Mouse (Mus musculus) large intestine, adult 2 months (tissue): ENCODE results near the gene Rps9. TPM values are rescaled to one million over a fixed set of nuclear protein-coding genes. Genes with fewer than 3 reads are reported as not detected.

Experiments
- DNase-seq: peaks from one replicate; pipeline ENCODE4 v3.0.0-alpha.2; 2012; ENCODE audit warnings: low read depth, low spot score
- WGBS: fragments of 180-500 bp; shearing (Covaris S2); methylation state at CpG from one replicate; pipeline ENCODE4 v1.1.7; 2018; 5-methylcytosine and 5-hydroxymethylcytosine counted together
- polyA plus RNA-seq: library from polyadenylated mRNA; depleted of rRNA; stranded (reverse); fragments of >200 nt; gene quantifications from 2 replicates; pipeline ENCODE4 v1.2.3, GENCODE M21; 2012; rRNA removed

The Rps9 gene
- polyA plus RNA-seq: 1,977 and 2,102 TPM in 2 replicates

DNA sequence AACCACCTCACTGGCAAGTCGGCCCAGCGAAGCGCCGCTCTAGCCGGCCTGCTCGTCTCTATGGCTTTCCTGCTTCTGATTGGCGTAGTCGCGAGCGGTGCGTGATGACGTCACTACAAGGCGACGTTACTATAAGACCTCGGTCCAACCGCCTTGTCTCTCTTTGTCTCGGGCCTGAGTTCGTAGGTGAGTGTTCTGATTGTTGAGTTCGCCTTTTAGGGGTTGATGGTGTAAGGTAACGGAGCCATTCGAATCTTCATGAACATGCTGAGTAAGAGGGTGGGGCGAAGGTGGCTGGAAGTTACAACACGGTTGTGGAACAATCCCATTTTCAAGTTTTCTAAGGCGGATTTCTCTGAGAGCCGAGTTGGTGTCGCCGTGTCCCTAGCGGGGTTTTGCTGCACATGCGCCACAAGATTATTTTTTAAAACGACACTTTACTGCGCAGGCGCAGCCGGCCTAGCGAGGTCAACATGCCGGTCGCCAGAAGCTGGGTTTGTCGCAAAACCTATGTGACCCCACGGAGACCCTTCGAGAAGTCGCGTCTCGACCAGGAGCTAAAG lies at the start of gene Rps9:
Gene Rps9 (plus strand): TSS at position 115 of the 563 bp plus-strand sequence.
- DNase-seq: peak; percentile 80
- under 1% methylated on average over 42 of the region's 42 CpGs for WGBS

GRCm38 (mm10) chr7:3656966-3657365 lies 46.8 kb upstream of the Rps9 start:
- no peak for DNase-seq
- 92% methylated on average over 4 of the region's 4 CpGs for WGBS

DNA sequence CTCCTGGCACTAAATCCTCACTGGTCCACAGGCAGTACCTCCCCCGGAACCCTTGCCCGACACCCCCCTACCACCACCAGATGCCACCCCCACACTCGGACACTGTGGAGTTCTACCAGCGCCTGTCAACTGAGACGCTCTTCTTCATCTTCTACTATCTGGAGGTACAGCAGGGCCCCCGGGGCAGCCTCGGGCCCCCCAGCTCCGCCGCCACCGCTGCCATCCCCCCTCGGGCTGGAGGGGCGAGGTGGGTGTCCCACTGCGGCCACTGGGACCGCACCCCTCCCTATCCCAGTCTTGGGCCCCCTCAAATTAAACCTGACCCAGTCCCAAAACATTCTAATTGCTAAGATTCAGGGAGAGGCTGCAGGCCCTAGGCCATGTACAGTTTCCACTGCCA lies 45.2 kb upstream of the Rps9 start:
- DNase-seq: no peak
- WGBS: 93% methylated on average over 14 of the region's 14 CpGs

DNA sequence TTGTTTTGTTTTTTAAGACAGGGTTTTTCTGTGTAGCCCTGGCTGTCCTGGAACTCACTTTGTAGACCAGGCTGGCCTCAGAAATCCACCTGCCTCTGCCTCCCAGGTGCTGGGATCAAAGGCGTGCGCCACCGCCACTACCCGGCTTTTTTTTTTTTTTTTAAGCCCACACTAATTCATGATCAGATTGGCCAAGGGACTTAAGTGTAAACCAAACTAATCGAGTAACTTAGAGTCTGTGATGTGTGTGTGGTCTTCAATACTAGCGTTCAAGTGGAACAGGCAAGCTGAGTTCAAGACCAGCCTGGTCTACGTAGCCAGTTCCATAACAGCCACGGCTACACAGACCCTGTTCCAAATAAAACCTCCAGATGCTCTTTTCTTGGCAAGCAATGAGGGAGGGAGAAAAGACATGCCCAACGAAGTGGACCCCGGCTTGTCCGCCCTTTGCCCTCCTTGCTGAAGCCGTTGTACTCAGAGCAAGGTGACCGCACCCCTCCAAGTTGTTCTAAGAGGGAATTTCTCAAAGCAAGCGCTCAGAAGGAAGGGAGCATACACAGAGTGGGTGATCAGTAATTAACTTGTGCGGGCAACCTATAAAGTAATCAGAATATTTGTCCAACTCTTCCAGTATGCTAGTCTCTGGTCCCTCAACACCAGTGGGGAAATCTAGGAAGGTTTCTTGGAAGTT lies 39.1 kb upstream of the Rps9 start:
- WGBS: 16% methylated on average over 15 of the region's 15 CpGs
- no peak for DNase-seq

DNA sequence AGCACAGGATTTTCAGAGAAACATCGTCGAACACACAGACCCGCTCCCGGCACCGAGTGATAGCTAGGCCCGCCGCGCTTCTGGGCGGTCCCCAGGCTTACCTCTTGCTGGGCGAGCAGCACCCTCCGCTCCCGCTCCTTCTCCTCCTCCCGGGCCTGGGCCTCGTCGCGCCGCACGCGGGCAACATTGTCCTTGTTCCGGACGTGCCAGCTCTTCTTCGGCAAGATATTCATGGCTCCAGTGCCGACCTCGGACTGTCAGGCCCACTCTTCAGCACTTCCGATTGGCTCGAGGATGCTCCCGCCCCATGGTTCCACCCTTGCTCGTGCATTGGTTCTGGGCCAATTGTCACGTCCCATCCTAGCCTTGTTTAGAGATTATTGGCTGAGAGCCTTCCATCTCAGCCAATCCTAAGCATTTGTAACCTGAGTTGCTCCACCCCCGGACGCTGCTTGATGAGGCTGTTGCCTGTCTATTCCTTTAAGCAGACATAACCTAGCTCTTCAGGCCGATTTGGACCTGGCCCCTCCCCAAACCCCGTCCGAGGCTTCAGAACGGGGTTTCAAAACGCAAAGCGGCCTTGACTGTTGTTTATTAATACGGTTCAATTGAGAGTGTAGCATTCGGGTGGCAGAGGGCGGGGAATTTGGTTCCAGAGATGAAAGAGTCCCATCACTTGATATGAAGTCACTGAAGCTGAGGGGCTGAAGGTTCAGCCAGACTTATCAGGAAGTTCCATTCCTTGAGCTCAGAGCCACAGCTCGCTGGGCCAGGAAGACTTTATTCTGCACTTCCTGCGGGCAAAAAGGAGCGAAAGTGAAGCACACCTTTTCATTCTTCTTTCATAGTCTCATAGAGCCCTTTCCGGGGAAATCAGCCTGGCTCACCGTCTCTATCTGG lies 38.3 kb upstream of the Rps9 start, which contains the start of gene Leng1:
Gene Leng1 (minus strand): TSS at position 626 of the 900 bp plus-strand sequence.
- 3% methylated on average over 45 of the region's 45 CpGs for WGBS
- DNase-seq: peak; percentile 96

- no peak for DNase-seq
- WGBS: 49% methylated on average over 14 of the region's 14 CpGs
Observed at GRCm38 (mm10) chr7:3666921-3667391, 36.8 kb upstream of the Rps9 start.

DNA sequence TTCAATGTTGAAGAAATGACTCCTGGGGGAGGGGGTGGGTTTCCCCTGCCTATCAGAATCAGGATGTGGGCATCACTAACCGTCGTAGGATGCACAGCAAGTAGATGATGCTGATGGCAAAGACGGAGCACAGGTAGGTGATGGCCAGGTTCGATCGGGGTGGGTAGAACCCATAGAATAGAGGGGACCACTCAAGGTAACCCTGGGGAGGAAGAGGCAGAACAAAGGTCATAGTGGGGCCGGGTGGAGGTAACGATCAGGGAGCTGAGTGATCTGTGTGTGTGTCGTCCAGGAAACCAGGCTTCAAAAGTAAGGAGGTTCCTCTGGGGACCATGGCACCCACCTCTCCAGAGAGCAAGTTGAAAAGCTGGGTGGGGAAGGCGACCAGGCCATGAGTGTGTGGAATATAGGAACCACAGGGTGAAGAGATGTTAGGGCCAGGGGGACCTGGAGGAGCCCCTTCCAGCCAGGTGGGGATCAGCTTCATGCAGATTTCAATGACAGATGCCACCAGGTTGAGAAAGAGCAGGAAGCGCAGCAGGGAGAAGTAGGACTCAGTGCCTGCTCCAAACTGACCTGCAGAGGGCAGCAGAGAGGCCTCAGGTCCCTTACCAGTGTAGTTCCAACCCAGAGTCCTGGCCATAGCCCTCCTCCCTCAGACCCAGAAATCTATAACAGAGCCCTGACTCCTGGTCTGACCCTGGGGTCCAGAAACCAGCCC lies 29.1 kb upstream of the Rps9 start:
- 67% methylated on average over 10 of the region's 10 CpGs for WGBS
- DNase-seq: peak; percentile 67

DNA sequence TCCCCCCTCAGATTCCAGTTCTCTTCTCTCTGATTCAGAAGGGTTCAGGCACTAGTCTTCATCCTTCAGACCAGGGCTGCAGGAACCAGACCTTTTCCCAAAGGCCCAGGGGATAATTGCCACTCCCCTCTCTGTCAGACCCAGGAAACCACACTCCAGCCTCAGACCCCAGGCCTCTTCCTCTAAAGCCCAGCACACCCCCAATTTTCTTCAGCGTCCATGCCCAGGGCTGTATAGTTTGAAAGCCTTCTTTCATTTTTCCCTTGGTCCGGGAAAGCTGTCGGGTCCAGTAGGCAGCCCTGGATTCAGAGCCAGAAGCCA lies 28.6 kb upstream of the Rps9 start:
- WGBS: 85% methylated on average over 3 of the region's 3 CpGs
- no peak for DNase-seq

DNA sequence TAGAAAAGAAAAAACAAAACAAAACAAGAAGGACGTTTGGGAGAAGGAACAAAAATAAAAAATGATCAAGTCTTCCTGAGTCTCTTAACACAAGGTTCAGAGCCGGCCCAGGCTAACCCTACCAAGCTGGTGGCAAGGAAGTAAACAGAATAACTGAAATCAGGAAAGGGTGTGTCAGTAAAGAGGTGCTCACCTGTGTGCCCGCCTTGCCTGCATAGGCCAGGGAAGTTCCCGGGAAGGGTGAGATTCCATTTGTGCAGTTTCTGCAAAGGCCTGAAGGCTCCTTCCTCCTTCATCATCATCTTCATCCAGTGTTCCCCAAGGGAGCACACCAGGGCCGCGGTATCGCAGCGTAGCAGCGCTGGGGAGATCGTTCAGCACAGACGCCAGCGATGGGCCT lies 27.4 kb upstream of the Rps9 start:
- 51% methylated on average over 12 of the region's 12 CpGs for WGBS
- peak; percentile 57 for DNase-seq

DNA sequence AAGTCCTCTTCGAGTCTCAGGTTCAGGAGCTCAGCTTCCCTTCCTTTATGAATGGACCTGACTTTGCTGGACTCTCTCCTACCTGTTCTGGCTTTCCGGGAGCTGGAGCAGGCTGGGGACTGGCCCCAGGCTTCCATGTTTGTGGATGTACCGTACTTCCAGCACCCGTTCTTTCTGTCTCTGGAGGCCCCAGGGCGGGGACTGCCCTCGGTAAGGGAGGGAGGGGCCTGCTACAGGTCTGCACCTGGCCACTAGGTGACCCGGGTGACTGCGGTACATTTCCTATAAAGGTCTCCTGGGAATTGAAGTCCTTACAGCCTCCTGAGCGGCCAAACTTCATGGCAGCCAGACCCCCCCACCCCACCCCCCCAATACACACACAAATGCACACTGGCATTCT lies 26.5 kb upstream of the Rps9 start, which contains the start of gene Tmc4:
Gene Tmc4 (minus strand): TSS at position 212 of the 400 bp plus-strand sequence.
- WGBS: 27% methylated on average over 9 of the region's 9 CpGs

GRCm38 (mm10) chr7:3683908-3684550 lies 19.8 kb upstream of the Rps9 start:
- 87% methylated on average over 10 of the region's 10 CpGs for WGBS
- no peak for DNase-seq

More for the DNA sequence above, 26.5 kb upstream of the Rps9 start, which contains the start of gene Tmc4:
- DNase-seq: peak; percentile 46

- DNase-seq: no peak
- 93% methylated on average over 8 of the region's 8 CpGs for WGBS
Observed at GRCm38 (mm10) chr7:3684698-3685097, 19.1 kb upstream of the Rps9 start.

- DNase-seq: no peak
- WGBS: 93% methylated on average over 31 of the region's 31 CpGs
Observed at GRCm38 (mm10) chr7:3685400-3686187, 18.2 kb upstream of the Rps9 start.

DNA sequence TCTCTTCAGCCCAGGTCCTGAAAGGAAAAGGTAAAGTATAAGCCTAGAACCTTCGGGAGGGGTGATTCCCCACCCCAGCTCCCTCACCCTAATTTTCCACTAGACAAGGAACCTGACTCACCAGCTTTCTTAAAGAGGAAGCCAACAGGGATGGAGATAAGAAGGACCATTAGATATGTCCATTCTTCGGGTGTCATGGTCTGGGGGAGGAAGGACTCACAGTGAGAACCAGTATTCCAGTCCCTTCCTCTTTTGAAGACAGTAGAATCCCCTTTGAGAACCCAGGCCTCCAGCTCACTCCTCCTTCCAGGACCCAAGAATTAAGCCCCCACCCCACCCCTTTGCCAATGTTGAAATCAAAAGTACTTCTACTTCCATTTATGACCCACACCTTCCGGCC lies 11.9 kb upstream of the Rps9 start:
- 9% methylated on average over 3 of the region's 3 CpGs for WGBS
- no peak for DNase-seq

- under 1% methylated on average over 49 of the region's 49 CpGs for WGBS
- no peak for DNase-seq
Observed at GRCm38 (mm10) chr7:3692382-3692986, 11.3 kb upstream of the Rps9 start, which contains the start of gene Tsen34. Gene Tsen34, plus strand, starts transcription at chr7:3692863.

- DNase-seq: peak; percentile 96
- under 1% methylated on average over 55 of the region's 55 CpGs for WGBS
Observed at GRCm38 (mm10) chr7:3692987-3693808, 10.6 kb upstream of the Rps9 start, which contains the start of gene Mboat7. Gene Mboat7, minus strand, starts transcription at chr7:3693523.

DNA sequence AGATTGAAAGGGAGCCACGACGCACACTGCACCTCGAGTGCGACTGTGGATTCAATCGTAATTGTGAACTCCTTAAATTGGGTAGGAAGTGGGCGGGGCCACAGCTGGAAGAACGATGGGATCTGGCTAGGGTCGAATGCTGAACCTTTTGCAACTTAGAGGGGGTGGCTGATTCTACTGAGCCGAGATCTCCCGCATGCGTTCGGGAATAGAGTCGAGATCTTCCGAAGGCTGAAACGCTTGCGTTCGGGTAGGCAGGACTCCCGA lies 10.1 kb upstream of the Rps9 start:
- WGBS: under 1% methylated on average over 18 of the region's 18 CpGs
- DNase-seq: no peak
